Mouse (Mus musculus) thymus, postnatal 25 days (tissue): Measurements from ENCODE around the gene Plch2.

Experiments
- DNase-seq: peaks from one replicate; pipeline ENCODE4 v3.0.0; 2022

Gene Plch2

DNA sequence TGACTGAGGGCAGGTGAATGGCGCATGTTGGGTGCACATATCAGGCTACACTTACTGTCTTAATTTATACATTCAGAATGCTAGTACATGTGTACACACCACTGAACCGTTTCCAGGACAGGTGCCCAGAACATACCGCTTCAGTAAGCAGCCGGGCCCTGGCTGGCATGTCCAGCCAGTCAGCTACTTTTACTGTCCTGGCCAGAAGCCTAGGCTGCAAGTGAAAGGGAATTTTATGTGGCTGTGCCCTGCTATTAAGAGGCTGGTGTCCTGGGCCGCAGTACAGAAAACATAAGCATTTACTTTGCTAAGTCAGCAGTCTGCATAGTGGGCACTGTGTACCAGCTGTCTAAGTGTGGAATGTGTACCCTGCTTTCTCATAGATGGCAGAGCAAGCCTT is 14.3 kb upstream of the Plch2 start:
- DNase-seq = no peak

GRCm38 (mm10) chr4:155070199-155070598 is 13.6 kb upstream of the Plch2 start:
- DNase-seq = no peak

- no peak for DNase-seq
Measured at GRCm38 (mm10) chr4:155069191-155069590, 12.6 kb upstream of the Plch2 start.

DNA sequence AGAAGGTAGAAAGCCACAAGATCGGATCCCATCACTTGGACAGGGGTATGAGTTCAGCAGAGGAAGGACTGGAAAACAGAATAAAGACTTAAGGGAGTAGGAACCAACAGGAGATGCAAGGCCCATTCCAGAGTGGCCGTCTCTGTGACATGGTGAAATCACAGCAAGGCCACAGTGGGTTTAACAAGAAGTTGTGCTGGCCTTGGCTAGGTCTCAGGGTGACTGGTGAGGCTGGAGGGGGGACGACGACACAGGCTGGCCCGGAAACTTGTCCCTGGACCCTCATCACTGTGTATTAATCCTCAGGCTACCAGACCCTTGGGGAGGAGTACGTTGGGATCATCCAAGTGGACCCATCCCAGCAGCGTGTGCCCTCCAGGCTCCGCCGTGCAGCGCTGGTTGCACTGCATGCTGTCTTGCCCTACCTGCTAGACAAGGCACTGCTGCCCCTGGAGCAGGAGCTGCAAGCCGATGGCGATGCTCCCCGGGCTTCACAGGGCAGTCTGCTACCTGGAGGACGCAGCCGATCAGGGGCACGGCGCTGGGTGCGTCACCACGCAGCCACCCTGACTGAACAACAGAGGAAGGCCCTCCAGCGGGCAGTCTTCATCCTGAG is 11.9 kb upstream of the Plch2 start:
- no peak for DNase-seq

- peak; percentile 99 for DNase-seq
Measured at GRCm38 (mm10) chr4:155066834-155067522, 10.4 kb upstream of the Plch2 start, which contains the start of gene Pex10. Pex10 (plus strand) TSS chr4:155067016.

DNA sequence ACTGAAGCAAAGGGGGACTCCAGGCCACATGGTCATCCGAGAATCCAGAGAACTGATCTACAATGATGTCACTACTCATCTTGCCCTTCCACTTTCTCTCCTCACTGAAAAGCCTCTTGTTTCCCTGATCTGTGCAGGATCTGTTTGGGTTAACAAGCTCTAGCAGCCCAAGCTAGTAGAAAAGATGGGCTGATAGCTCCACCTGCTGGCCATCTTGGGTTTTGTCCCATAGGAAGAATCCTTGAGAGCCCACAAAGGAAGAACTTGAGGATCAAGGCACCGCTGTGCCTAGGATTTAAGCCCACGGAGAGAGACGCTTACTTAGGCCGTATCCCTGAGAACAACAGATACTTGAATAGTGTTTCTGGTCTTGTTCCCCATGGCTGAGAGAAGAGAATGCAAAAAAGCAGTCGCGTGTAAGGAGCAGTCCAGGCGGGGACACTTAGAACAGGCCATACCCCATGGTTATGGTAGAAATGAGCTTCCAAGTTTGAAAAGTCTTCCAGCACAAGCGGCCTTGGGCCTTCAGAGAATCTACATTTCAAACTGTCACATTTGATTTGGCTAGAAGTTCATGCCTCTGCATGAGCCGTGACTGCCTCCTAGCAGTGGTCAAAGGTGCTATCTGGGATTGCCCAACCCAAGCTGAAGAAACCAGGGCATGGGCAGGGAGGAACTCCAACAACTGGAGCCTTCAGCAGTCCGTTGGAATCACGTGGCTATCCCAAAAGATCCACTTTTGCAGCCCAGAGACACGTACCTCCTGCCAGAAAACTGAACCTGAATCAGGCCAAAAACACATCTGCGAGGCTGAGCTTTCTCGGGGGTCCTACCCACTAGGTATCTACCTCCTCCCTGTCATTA is 9.6 kb upstream of the Plch2 start:
- DNase-seq = peak; percentile 83

GRCm38 (mm10) chr4:155064474-155064873 is 7.9 kb upstream of the Plch2 start:
- DNase-seq = no peak

DNA sequence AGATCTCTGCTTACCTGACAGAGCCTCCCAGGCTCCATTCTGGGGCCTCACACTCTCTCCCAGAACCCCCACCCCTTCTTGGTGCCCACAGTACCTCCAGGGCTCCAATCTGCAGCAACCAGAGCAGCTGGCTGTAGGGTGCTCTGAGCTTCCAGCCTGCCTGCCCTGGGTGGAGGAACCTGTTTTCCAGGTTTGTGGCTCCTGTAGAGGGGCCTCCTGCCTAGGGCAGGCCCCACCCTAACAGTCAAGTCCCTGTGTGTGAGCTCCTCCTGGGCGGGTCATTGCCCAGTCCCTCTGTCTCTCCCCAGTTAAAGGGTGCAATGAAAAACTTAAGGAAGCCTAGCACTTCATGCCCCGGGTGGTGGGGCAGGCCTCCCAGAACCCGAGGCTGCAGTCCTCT is 7.3 kb upstream of the Plch2 start:
- DNase-seq = no peak

DNA sequence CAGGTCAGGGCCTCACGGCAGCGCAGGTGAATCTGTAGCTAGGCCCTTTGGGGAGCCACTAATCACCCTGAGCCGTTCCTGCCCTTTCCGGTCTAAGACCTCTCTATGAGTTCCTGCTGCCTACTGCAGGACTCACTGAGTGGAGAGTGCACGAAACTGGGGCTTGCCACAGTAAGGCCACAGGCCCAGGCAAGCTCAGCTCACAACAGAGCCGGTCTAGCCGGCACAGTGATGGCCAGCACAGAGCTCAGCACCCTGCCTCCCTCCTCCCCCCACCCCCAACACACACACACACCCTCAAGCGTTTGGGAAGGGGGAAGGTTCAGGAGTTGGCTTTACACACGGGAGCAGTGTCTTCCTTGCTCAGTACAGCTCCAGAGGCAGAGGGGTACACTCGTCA is 1.7 kb upstream of the Plch2 start:
- DNase-seq = no peak

DNA sequence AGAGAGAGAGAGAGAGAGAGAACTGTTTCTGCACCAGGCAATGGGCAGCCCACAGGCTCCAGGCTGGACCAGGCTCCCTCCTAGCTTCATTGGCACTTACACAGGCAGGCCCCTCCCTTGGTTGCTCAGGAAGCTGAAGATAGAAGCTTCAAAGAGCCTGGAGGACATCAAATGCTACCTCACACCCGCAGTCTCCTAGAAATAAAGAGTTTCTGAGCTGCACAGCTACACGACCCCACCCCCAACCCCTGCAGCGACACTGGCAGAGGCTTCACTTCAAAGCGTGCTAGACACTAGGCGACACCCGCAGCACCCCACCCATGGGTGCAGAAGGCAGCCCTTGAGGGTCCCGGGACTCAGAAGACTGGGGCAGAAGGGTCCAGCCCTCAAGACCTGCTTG is 6.5 kb downstream of the Plch2 start:
- peak; percentile 73 for DNase-seq

DNA sequence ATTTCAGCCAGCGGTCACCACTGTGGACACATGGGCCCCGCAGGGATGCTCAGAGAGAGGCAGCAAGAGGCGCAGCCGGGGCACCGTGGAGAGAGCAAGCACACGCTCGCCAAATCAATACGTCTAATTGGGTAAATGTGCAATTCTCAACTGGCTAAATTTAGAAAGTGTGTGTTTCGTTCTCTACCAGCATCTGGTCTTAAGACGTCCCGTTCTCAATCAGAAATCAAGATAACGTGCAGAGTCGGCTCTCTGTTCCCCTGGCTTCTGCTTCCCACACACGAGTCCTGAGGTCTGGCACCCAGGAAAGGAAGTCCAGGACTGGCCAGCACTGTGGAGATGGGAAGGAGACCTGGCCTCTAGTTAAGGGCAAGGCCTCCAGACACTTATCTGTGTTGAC is 9.9 kb downstream of the Plch2 start:
- no peak for DNase-seq

DNA sequence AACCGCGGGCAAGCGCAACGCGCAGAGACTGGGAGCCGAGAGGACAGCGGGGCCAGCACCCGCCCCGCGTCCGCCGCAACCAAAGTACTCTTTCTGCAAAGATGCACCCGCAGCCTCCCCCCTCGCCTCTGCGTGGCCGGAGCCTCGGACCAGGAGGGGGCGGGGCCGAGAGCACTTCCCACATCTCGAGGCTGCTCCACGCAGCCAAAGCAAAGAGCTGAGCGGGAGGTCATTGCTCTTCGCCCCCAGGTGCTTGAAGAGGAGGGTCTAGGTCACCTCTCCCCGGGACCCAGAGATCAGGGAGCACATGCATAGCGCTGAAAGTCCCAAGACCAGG is 13.3 kb downstream of the Plch2 start:
- DNase-seq = no peak

DNA sequence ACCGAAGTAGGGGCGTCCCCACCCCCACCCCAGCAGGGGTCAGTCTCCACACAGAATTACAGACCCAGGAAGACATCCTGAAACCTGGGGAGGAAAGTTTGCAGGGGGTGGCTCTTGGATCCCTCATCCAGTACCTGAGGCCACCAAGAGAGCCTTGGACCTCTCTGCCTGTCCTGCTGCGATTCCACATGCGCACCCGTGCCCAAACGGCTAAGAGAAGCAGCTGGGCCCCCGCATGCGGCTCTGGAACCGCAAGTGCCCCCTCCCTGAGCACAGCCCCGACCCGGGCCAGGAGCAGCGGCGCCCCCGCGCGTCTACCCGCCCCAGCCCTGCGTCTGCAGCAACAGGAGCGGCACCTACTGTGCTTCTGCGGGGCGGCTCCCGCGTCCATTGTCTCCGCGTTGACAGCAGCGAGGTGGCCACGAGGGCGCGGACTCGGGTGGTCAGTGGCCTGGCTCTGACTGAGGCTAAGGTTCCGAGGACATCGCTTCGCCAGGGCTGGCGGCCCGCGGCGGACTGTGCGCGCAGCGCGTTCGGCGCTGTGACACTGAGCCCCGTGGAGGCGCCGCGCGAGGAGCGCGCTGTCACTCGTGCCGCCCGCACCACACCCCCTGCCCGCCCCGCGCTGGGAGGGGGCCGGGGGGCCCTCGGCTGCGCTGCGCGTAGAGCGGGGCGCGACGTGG is 13.8 kb downstream of the Plch2 start:
- no peak for DNase-seq

- no peak for DNase-seq
Measured at GRCm38 (mm10) chr4:155040696-155041095, 15.9 kb downstream of the Plch2 start.

DNA sequence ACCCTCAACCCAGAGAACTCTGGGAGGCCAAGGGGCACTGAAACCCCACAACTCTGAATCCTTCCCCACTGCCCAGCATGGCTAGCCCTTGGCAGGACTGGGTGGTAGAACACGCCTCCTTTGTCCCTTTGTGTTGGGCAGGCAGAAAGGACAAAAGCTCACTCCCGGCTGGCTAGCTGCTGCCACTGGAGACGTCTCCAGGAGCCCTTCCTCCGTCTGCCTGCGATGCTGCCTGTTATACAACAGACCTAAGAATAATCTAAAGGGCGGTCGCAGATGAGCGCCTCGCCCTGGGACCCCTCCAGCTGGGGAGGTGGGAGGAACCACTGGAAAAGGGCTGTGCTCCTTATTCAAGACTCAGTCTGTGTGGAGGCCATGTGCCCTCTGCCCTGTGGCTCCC is 16.4 kb downstream of the Plch2 start:
- DNase-seq = no peak

DNA sequence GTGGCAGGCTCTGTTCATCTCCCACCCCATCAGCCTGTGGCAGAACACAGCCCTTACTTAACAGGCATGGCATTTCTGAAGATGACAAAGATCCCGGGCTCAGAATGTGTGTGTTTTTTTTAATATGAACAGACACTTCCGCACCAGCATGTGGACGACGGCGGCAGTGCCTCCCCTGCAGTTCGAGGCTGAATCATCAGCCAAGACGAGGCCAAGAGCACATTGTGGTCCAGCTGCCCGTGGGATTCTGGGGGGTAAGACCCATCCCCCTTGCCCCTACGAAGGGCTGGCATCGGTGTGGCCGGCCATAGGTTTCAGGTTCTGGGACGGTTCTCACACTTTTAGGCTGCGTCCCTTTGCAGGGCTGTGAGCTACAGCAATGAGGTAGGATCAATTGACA is 21.8 kb downstream of the Plch2 start:
- no peak for DNase-seq

GRCm38 (mm10) chr4:155034202-155034601 is 22.4 kb downstream of the Plch2 start:
- no peak for DNase-seq

GRCm38 (mm10) chr4:155033115-155033514 is 23.5 kb downstream of the Plch2 start:
- DNase-seq = no peak

DNA sequence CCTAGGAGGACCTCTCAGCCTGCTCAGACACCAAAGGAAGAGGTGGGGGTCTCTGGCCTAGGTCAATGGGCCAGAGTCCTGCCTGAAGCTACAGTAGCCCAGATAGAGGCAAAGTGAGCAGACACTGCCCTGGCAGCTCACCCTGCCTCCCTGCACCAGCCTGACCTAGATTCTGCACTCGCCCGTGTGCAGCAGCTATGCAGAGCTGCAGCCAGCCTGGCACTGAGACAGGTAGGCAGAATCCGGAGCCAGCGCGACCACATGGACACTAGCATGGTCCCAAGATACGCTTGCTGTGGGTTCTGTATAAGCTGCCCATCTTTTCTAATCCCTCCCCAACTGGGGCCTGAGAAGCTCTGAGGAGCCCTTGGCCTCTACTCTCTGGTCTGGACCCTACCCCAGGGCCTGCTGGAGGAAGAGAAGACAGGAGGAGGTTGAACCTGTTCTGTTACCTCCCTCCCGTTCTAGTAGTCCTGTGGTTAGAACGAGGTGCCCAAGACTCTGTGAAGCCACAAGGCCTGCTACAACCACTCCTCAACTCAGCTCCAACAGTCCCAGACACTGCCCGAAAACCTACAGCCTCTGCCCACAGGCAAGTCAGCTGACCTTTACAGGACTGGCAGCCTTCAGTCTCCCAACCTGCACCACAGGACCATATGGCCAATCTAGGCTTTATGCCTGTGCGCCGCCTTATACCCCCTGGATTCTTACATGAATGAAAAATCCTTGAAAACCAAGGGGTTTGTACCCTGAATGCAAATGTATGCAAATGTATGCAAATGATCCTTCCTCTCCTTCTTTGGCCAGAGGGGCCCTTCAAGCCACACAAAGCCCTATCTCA is 32.2 kb downstream of the Plch2 start:
- DNase-seq = no peak

DNA sequence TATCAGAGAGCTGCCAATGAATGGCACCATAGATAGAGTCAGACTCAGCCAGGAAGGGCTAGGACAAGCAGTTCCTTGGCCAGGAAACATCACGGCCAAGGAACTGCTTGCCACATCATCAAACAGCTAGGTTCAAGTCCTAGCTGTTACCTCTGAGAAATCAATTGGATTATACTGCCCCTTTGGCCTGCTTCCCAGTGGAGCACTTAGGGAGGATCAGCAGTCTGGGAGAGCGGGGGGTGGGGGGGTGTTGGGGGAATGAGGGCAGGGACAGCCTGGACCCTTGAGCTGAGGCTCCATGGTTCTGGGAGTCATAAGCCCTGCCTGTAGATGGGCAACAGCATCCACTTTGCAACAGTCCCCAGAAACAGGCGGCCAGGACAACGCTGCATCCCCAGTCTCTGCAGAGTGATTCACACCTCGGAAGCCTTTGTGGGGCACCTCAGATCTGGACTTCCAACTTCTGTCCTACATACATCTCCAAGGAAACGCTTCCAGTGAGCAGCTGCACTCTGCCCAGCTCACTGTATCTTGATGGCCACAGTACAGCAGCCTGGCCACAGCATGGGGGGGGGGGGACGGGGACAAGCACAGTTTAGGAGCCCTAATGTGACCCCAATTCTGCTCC is 34.2 kb downstream of the Plch2 start:
- DNase-seq = no peak

- DNase-seq = no peak
Measured at GRCm38 (mm10) chr4:155020813-155021212, 35.8 kb downstream of the Plch2 start.

DNA sequence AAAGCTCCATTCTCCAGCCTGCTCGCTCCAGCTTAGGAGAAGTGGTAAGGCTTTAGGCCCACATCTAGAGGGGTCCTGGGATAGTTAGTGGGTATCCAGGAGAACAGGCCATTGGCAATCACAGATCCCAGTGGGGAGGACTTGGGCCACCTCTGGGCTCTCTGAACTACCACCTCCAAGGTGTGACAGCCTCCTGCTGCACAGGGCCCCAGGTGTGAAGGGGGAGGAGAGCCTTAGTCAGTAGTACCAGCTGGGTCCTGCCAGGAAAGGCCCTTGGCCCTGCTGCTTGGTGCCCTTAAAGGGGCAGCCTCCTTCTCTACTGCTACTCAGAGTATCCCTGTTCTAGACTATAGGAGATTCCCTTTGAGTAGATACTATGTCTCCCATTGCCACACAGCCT is 36.4 kb downstream of the Plch2 start:
- no peak for DNase-seq
